Mouse (Mus musculus): ENCODE data around the gene Camta1.

The Camta1 gene

GRCm38 (mm10) chr4:151005656-151006318 is 855.9 kb downstream of the Camta1 start:
- in situ Hi-C loops (cut with MboI; ENCODE audit: unreplicated experiment in 2 of 2), result no loop called here

GRCm38 (mm10) chr4:151001397-151001796 is 860.3 kb downstream of the Camta1 start:
- in situ Hi-C loops (cut with MboI; ENCODE audit: unreplicated experiment in 2 of 2), result no loop called here

GRCm38 (mm10) chr4:150998626-150999025 is 863.0 kb downstream of the Camta1 start:
- in situ Hi-C loops (cut with MboI; ENCODE audit: unreplicated experiment in 2 of 2), result no loop called here

- in situ Hi-C loops (cut with MboI; ENCODE audit: unreplicated experiment in 2 of 2), result no loop called here
These were observed 864.9 kb downstream of the Camta1 start, which contains the start of gene Uts2 for GRCm38 (mm10) chr4:150996797-150997196. TSS of gene Uts2 (plus strand) at chr4:150997097.

GRCm38 (mm10) chr4:150990148-150990547 is 871.5 kb downstream of the Camta1 start:
- in situ Hi-C loops (cut with MboI; ENCODE audit: unreplicated experiment in 2 of 2), result no loop called here

GRCm38 (mm10) chr4:150980153-150980552 is 881.5 kb downstream of the Camta1 start:
- in situ Hi-C loops (cut with MboI; ENCODE audit: unreplicated experiment in 2 of 2), result no loop called here

- in situ Hi-C loops (cut with MboI; ENCODE audit: unreplicated experiment in 2 of 2), result no loop called here
These were observed 882.2 kb downstream of the Camta1 start for GRCm38 (mm10) chr4:150979455-150979854.

- in situ Hi-C loops (cut with MboI; ENCODE audit: unreplicated experiment in 2 of 2), result no loop called here
These were observed 883.3 kb downstream of the Camta1 start for GRCm38 (mm10) chr4:150978156-150978910.

- in situ Hi-C loops (cut with MboI; ENCODE audit: unreplicated experiment in 2 of 2), result no loop called here
These were observed 886.5 kb downstream of the Camta1 start for GRCm38 (mm10) chr4:150975145-150975544.

GRCm38 (mm10) chr4:150973264-150973663 is 888.4 kb downstream of the Camta1 start:
- in situ Hi-C loops (cut with MboI; ENCODE audit: unreplicated experiment in 2 of 2), result no loop called here

GRCm38 (mm10) chr4:150968956-150969355 is 892.7 kb downstream of the Camta1 start:
- in situ Hi-C loops (cut with MboI; ENCODE audit: unreplicated experiment in 2 of 2), result loop anchor here (5.0 to 10.0 kb wide), 5 partner anchors 64 to 883 kb away; no protein-coding TSS in a partner anchor

GRCm38 (mm10) chr4:150966556-150966955 is 895.1 kb downstream of the Camta1 start:
- in situ Hi-C loops (cut with MboI; ENCODE audit: unreplicated experiment in 2 of 2), result loop anchor here (5.0 to 10.0 kb wide), 5 partner anchors 62 to 886 kb away; no protein-coding TSS in a partner anchor

- in situ Hi-C loops (cut with MboI; ENCODE audit: unreplicated experiment in 2 of 2), result loop anchor here (5.0 to 10.0 kb wide), 5 partner anchors 61 to 887 kb away; no protein-coding TSS in a partner anchor
These were observed 896.1 kb downstream of the Camta1 start for GRCm38 (mm10) chr4:150965555-150965951.

- in situ Hi-C loops (cut with MboI; ENCODE audit: unreplicated experiment in 2 of 2), result loop anchor here (5.0 to 10.0 kb wide), 6 partner anchors 38 to 887 kb away; no protein-coding TSS in a partner anchor
These were observed 896.8 kb downstream of the Camta1 start for GRCm38 (mm10) chr4:150964635-150965554.

GRCm38 (mm10) chr4:150963711-150964110 is 898.0 kb downstream of the Camta1 start:
- in situ Hi-C loops (cut with MboI; ENCODE audit: unreplicated experiment in 2 of 2), result loop anchor here (5.0 to 10.0 kb wide), 3 partner anchors 36 to 181 kb away; no protein-coding TSS in a partner anchor

- in situ Hi-C loops (cut with MboI; ENCODE audit: unreplicated experiment in 2 of 2), result loop anchor here (5.0 to 10.0 kb wide), 3 partner anchors 35 to 183 kb away; no protein-coding TSS in a partner anchor
These were observed 899.4 kb downstream of the Camta1 start for GRCm38 (mm10) chr4:150962231-150962630.

GRCm38 (mm10) chr4:150958536-150958935 is 903.1 kb downstream of the Camta1 start:
- in situ Hi-C loops (cut with MboI; ENCODE audit: unreplicated experiment in 2 of 2), result no loop called here

- in situ Hi-C loops (cut with MboI; ENCODE audit: unreplicated experiment in 2 of 2), result no loop called here
These were observed 904.6 kb downstream of the Camta1 start for GRCm38 (mm10) chr4:150957106-150957458.

GRCm38 (mm10) chr4:150956369-150957105 is 905.1 kb downstream of the Camta1 start:
- in situ Hi-C loops (cut with MboI; ENCODE audit: unreplicated experiment in 2 of 2), result no loop called here

- in situ Hi-C loops (cut with MboI; ENCODE audit: unreplicated experiment in 2 of 2), result no loop called here
These were observed 910.7 kb downstream of the Camta1 start for GRCm38 (mm10) chr4:150950972-150951371.

All from v-Abl transformed pro-B cells (cell line).